Mouse (Mus musculus): ENCODE data around the gene Olfr550. TPM values are rescaled to one million over a fixed set of nuclear protein-coding genes. Genes with fewer than 3 reads are reported as not detected.
"Not testable (repeated sequence)": the region's sequence is repeated elsewhere in the genome, so short reads cannot be mapped to it uniquely, and the experiment has no call there.

Olfr550 gene
- total RNA-seq (2021) (not detected), polyA plus RNA-seq (2012; rRNA removed) (not detected in 2 replicates)
- long read RNA-seq = 0 reads

GRCm38 (mm10) chr7:102571142-102571541, at the start of gene Olfr550:
Gene Olfr550 (plus strand): TSS chr7:102571442.
- DNase-seq = no peak

- no peak for DNase-seq
Observed at GRCm38 (mm10) chr7:102529052-102529451, 42.2 kb upstream of the Olfr550 start.

GRCm38 (mm10) chr7:102534449-102534848, 36.8 kb upstream of the Olfr550 start, which contains the start of gene Olfr547:
Gene Olfr547 (plus strand): TSS chr7:102534749.
- no peak for DNase-seq

GRCm38 (mm10) chr7:102540596-102540995, 30.6 kb upstream of the Olfr550 start, which contains the start of gene Olfr548-ps1:
Gene Olfr548-ps1 (plus strand): TSS chr7:102540896.
- no peak for DNase-seq

- DNase-seq = no peak
Observed at GRCm38 (mm10) chr7:102541251-102541650, 30.0 kb upstream of the Olfr550 start.

- no peak for DNase-seq
Observed at GRCm38 (mm10) chr7:102549570-102549969, 21.7 kb upstream of the Olfr550 start, which contains the start of gene Olfr549. Gene Olfr549 (plus strand): TSS chr7:102549870.

- DNase-seq = no peak
Observed at GRCm38 (mm10) chr7:102553279-102553678, 18.0 kb upstream of the Olfr550 start.

GRCm38 (mm10) chr7:102564999-102565997, 5.9 kb upstream of the Olfr550 start, which contains the start of gene Trim21:
Gene Trim21 (minus strand): TSS chr7:102565486.
- DNase-seq = peak; percentile 95

- no peak for DNase-seq
Observed at GRCm38 (mm10) chr7:102566219-102566618, 5.0 kb upstream of the Olfr550 start.

- no peak for DNase-seq
Observed at GRCm38 (mm10) chr7:102573174-102573830, 2.1 kb downstream of the Olfr550 start.

GRCm38 (mm10) chr7:102575998-102576397, 4.8 kb downstream of the Olfr550 start:
- no peak for DNase-seq

- no peak for DNase-seq
Observed at GRCm38 (mm10) chr7:102591786-102592185, 20.5 kb downstream of the Olfr550 start, which contains the start of gene Olfr551. Gene Olfr551 (minus strand): TSS chr7:102591886.

- no peak for DNase-seq
Observed at GRCm38 (mm10) chr7:102597378-102598031, 26.3 kb downstream of the Olfr550 start, which contains the start of gene Olfr552. Gene Olfr552 (plus strand): TSS chr7:102597770.

- DNase-seq = no peak
Observed at GRCm38 (mm10) chr7:102618118-102618517, 46.9 kb downstream of the Olfr550 start, which contains the start of gene Olfr553. Gene Olfr553 (minus strand): TSS chr7:102618218.

GRCm38 (mm10) chr7:102619608-102620007, 48.4 kb downstream of the Olfr550 start:
- DNase-seq = no peak

- not testable (repeated sequence) for DNase-seq
Observed at GRCm38 (mm10) chr7:102620368-102620767, 49.1 kb downstream of the Olfr550 start.

Other genes starting within 250 kb of the Olfr550 start
- gene Rrm1, start 129.7 kb upstream of the Olfr550 start, total RNA-seq (2021) = 10 to 100 TPM; 16.8 to 20.1 TPM
- 3.2 and 4.1 TPM in 2 replicates for gene Rrm1, start 129.7 kb upstream of the Olfr550 start, polyA plus RNA-seq (2012; rRNA removed)
- not detected for gene Olfr543, start 89.8 kb upstream of the Olfr550 start, total RNA-seq (2021)
- gene Olfr543, start 89.8 kb upstream of the Olfr550 start, polyA plus RNA-seq (2012; rRNA removed) = not detected in 2 replicates
- not detected for gene Olfr544, start 83.1 kb upstream of the Olfr550 start, total RNA-seq (2021)
- gene Olfr544, start 83.1 kb upstream of the Olfr550 start, polyA plus RNA-seq (2012; rRNA removed) = not detected in 2 replicates
- gene Olfr545, start 71.9 kb upstream of the Olfr550 start, total RNA-seq (2021) = not detected
- not detected in 2 replicates for gene Olfr545, start 71.9 kb upstream of the Olfr550 start, polyA plus RNA-seq (2012; rRNA removed)
- gene Olfr547, start 36.7 kb upstream of the Olfr550 start, total RNA-seq (2021) = not detected
- gene Olfr547, start 36.7 kb upstream of the Olfr550 start, polyA plus RNA-seq (2012; rRNA removed) = not detected in 2 replicates
- not detected for gene Olfr548-ps1, start 30.5 kb upstream of the Olfr550 start, total RNA-seq (2021)
- gene Olfr548-ps1, start 30.5 kb upstream of the Olfr550 start, polyA plus RNA-seq (2012; rRNA removed) = not detected in 2 replicates
- gene Olfr549, start 21.6 kb upstream of the Olfr550 start, total RNA-seq (2021) = not detected
- not detected in 2 replicates for gene Olfr549, start 21.6 kb upstream of the Olfr550 start, polyA plus RNA-seq (2012; rRNA removed)
- 10 to 100 TPM; 11.7 to 16.0 TPM for gene Trim21, start 6.0 kb upstream of the Olfr550 start, total RNA-seq (2021)
- gene Trim21, start 6.0 kb upstream of the Olfr550 start, polyA plus RNA-seq (2012; rRNA removed) = 2.4 and 3.2 TPM in 2 replicates
- not detected for gene Olfr551, start 20.4 kb downstream of the Olfr550 start, total RNA-seq (2021)
- gene Olfr551, start 20.4 kb downstream of the Olfr550 start, polyA plus RNA-seq (2012; rRNA removed) = not detected in 2 replicates
- under 1 TPM in 1 of 2 experiments, not detected in 1; 0.14 TPM for gene Olfr552, start 26.3 kb downstream of the Olfr550 start, total RNA-seq (2021)
- gene Olfr552, start 26.3 kb downstream of the Olfr550 start, polyA plus RNA-seq (2012; rRNA removed) = not detected in 2 replicates
- gene Olfr553, start 46.8 kb downstream of the Olfr550 start, total RNA-seq (2021) = not detected
- not detected in 2 replicates for gene Olfr553, start 46.8 kb downstream of the Olfr550 start, polyA plus RNA-seq (2012; rRNA removed)
- gene Olfr554, start 67.0 kb downstream of the Olfr550 start, total RNA-seq (2021) = not detected
- gene Olfr554, start 67.0 kb downstream of the Olfr550 start, polyA plus RNA-seq (2012; rRNA removed) = not detected in 2 replicates
- not detected for gene Olfr555, start 87.4 kb downstream of the Olfr550 start, total RNA-seq (2021)
- gene Olfr555, start 87.4 kb downstream of the Olfr550 start, polyA plus RNA-seq (2012; rRNA removed) = not detected in 2 replicates
- gene Olfr556, start 93.5 kb downstream of the Olfr550 start, total RNA-seq (2021) = not detected
- gene Olfr556, start 93.5 kb downstream of the Olfr550 start, polyA plus RNA-seq (2012; rRNA removed) = not detected in 2 replicates
- gene Trim68, start 115.9 kb downstream of the Olfr550 start, total RNA-seq (2021) = 1 to 10 TPM; 6.9 to 8.4 TPM
- 9.4 and 10.1 TPM in 2 replicates for gene Trim68, start 115.9 kb downstream of the Olfr550 start, polyA plus RNA-seq (2012; rRNA removed)
- gene Olfr557, start 124.5 kb downstream of the Olfr550 start, total RNA-seq (2021) = not detected
- gene Olfr557, start 124.5 kb downstream of the Olfr550 start, polyA plus RNA-seq (2012; rRNA removed) = 0.03 TPM in 1 of 2 replicates, not detected in the other
- gene Olfr558, start 130.8 kb downstream of the Olfr550 start, total RNA-seq (2021) = under 1 TPM; 0.26 to 0.31 TPM
- gene Olfr558, start 130.8 kb downstream of the Olfr550 start, polyA plus RNA-seq (2012; rRNA removed) = 0.38 and 0.51 TPM in 2 replicates
- not detected for gene Olfr33, start 147.6 kb downstream of the Olfr550 start, total RNA-seq (2021)
- gene Olfr33, start 147.6 kb downstream of the Olfr550 start, polyA plus RNA-seq (2012; rRNA removed) = 0.11 TPM in 1 of 2 replicates, not detected in the other
- not detected for gene Olfr559, start 156.0 kb downstream of the Olfr550 start, total RNA-seq (2021)
- gene Olfr559, start 156.0 kb downstream of the Olfr550 start, polyA plus RNA-seq (2012; rRNA removed) = not detected in 2 replicates
- gene Olfr560, start 187.9 kb downstream of the Olfr550 start, total RNA-seq (2021) = not detected
- not detected in 2 replicates for gene Olfr560, start 187.9 kb downstream of the Olfr550 start, polyA plus RNA-seq (2012; rRNA removed)
- gene Olfr78, start 188.0 kb downstream of the Olfr550 start, total RNA-seq (2021) = under 1 TPM in 1 of 2 experiments, not detected in 1; 0.24 TPM
- gene Olfr78, start 188.0 kb downstream of the Olfr550 start, polyA plus RNA-seq (2012; rRNA removed) = 0.19 and 0.46 TPM in 2 replicates
- not detected for gene Olfr561, start 199.8 kb downstream of the Olfr550 start, total RNA-seq (2021)
- gene Olfr561, start 199.8 kb downstream of the Olfr550 start, polyA plus RNA-seq (2012; rRNA removed) = not detected in 2 replicates
- not detected for gene Olfr564, start 232.0 kb downstream of the Olfr550 start, total RNA-seq (2021)
- not detected in 2 replicates for gene Olfr564, start 232.0 kb downstream of the Olfr550 start, polyA plus RNA-seq (2012; rRNA removed)

Data from adrenal gland, adult 2 months (tissue).